Mouse (Mus musculus) erythroblast, embryonic 14.5 days (primary cell): ENCODE data around the gene Zfhx3.

Experiments
- GATA1 ChIP-seq: IDR thresholded peaks from 2 replicates; pipeline ENCODE4 v1.6.1; 2012; ENCODE audit warnings: low read length, inconsistent platforms, mixed read lengths
- TAL1 ChIP-seq: IDR thresholded peaks from 3 replicates; pipeline ENCODE4 v1.6.1; 2012; ENCODE audit warnings: low read length, inconsistent platforms, mixed read lengths

DNA sequence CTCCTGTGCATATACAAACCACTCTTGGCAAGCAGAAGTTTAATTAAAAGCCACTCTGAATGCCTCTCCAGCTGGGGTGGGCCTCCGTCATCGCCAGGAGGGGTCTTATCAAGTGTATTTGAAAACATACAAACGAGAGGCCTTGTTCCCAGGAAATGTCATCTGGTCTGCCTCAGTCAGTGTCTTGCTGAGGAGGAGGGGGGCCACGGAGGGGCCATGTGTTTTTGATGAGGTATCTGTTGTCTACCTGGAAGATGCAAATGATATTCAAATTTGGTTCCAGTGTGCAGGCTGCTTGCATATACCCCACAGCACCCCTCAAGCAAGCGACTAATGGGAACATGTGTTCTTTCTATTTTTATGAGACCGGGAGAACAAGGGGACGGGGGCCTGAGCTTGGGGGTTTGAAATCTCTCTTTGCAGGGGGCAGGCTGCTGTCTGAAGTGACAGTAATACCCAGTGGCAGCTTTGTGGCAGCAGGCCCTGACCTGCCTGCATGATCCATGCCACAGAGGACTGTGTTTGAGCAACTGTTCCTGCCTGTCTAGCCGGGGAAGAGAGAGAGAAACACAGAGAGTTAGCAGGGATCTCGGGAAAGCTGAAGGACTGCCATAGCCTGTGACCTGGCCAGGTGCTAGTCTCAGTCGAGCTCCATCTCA, 412.8 kb downstream of the Zfhx3 start:
- no peak for TF ChIP-seq TAL1
- no peak for TF ChIP-seq GATA1
